Mouse (Mus musculus) limb, embryonic 12.5 days (tissue): ENCODE data around the gene Grn. TPM values are rescaled to one million over a fixed set of nuclear protein-coding genes. Genes with fewer than 3 reads are reported as not detected.
"Not testable (repeated sequence)": the region's sequence is repeated elsewhere in the genome, so short reads cannot be mapped to it uniquely, and the experiment has no call there.

Experiments used
- ATAC-seq: fragments of 200-750 bp; cut with Nextera tagmentation; 2 replicates; pipeline ENCODE4 v1.8.0; 2017; ENCODE audit warnings: low read depth, moderate TSS enrichment; ENCODE audit not compliant: insufficient number of reproducible peaks, insufficient read depth, low FRiP score, low TSS enrichment
- H3K27ac ChIP-seq: fragments of 300-500 bp; sonication (generic); 2 replicates; pipeline ENCODE4 v1.5.1; 2016; ENCODE audit warnings: mild to moderate bottlenecking, moderate library complexity
- H3K27me3 ChIP-seq: fragments of 300-500 bp; sonication (generic); 2 replicates; pipeline ENCODE4 v1.6.1; 2016; ENCODE audit warnings: mild to moderate bottlenecking, moderate library complexity
- H3K36me3 ChIP-seq: fragments of 300-500 bp; sonication (generic); 2 replicates; pipeline ENCODE4 v1.6.1; 2016; ENCODE audit warnings: mild to moderate bottlenecking, moderate library complexity
- H3K4me1 ChIP-seq: fragments of 300-500 bp; sonication (generic); replicated peaks from 2 replicates; pipeline ENCODE4 v1.6.1; 2016
- H3K4me2 ChIP-seq: fragments of 300-500 bp; sonication (generic); 2 replicates; pipeline ENCODE4 v1.6.1; 2016; ENCODE audit warnings: mild to moderate bottlenecking, moderate library complexity
- H3K4me3 ChIP-seq: fragments of 300-500 bp; sonication (generic); replicated peaks from 2 replicates; pipeline ENCODE4 v1.5.1; 2016; ENCODE audit warnings: mild to moderate bottlenecking
- H3K9ac ChIP-seq: fragments of 300-500 bp; sonication (generic); replicated peaks from 2 replicates; pipeline ENCODE4 v1.6.1; 2016; ENCODE audit warnings: mild to moderate bottlenecking, moderate library complexity
- H3K9me3 ChIP-seq: fragments of 300-500 bp; sonication (generic); 2 replicates; pipeline ENCODE4 v1.6.1; 2016; ENCODE audit warnings: mild to moderate bottlenecking, moderate library complexity
- WGBS: fragments of 180-500 bp; shearing (Covaris S2); methylation state at CpG from one replicate; pipeline ENCODE4 v1.1.7; 2016; 5-methylcytosine and 5-hydroxymethylcytosine counted together
- polyA plus RNA-seq: library from polyadenylated mRNA; unstranded; fragments of >200 nt; fragmentation: Nextera tagmentation; extraction: Ambion mirVana; gene quantifications from 2 replicates; pipeline ENCODE4 v1.2.1, GENCODE M21; 2016

The Grn gene
- polyA plus RNA-seq, 1 experiment from 2014 or later = 101 TPM

- WGBS = 92% methylated on average over 3 of the region's 3 CpGs
- H3K4me3 ChIP-seq, H3K36me3 ChIP-seq, H3K9ac ChIP-seq, H3K4me2 ChIP-seq, H3K27me3 ChIP-seq, H3K27ac ChIP-seq, H3K9me3 ChIP-seq, ATAC-seq: not testable (repeated sequence)
- H3K4me1 ChIP-seq = peaks cover 14% of the 10 kb centered on the region
Measured at GRCm38 (mm10) chr11:102410345-102410744, 19.8 kb upstream of the Grn start.

- Histone ChIP-seq H3K9ac (no peak overlapping the region), H3K27ac (no peak overlapping the region), H3K9me3 (no peaks in the 10 kb centered on the region), H3K36me3 (no peaks in the 10 kb centered on the region), H3K4me3 (no peak overlapping the region), H3K4me2 (no peak overlapping the region), H3K27me3 (no peaks in the 10 kb centered on the region), H3K4me1 (peaks cover 7% of the 10 kb centered on the region)
- WGBS = 79% methylated on average over 3 of the region's 3 CpGs
- no peak for ATAC-seq
Measured at GRCm38 (mm10) chr11:102411061-102411460, 19.1 kb upstream of the Grn start.

GRCm38 (mm10) chr11:102411704-102412103, 18.4 kb upstream of the Grn start:
- no peak overlapping the region for H3K27ac ChIP-seq
- no peak overlapping the region for H3K4me2 ChIP-seq
- no peaks in the 10 kb centered on the region for H3K9me3 ChIP-seq
- WGBS = 8% methylated on average over 11 of the region's 11 CpGs
- H3K4me3 ChIP-seq = no peak overlapping the region
- no peaks in the 10 kb centered on the region for H3K36me3 ChIP-seq
- no peaks in the 10 kb centered on the region for H3K27me3 ChIP-seq
- H3K9ac ChIP-seq = no peak overlapping the region
- ATAC-seq = no peak
- peaks cover under 1% of the 10 kb centered on the region for H3K4me1 ChIP-seq

GRCm38 (mm10) chr11:102413059-102413458, 17.1 kb upstream of the Grn start:
- 79% methylated on average over 8 of the region's 8 CpGs for WGBS

GRCm38 (mm10) chr11:102415034-102415802, 14.9 kb upstream of the Grn start:
- Histone ChIP-seq H3K9me3 (peaks cover 5% of the 10 kb centered on the region; the same call in 1 of the 2 replicates), H3K27me3 (no peaks in the 10 kb centered on the region), H3K4me2 (no peak overlapping the region), H3K9ac (no peak overlapping the region), H3K36me3 (no peaks in the 10 kb centered on the region), H3K27ac (no peak overlapping the region), H3K4me3 (no peak overlapping the region), H3K4me1 (no peaks in the 10 kb centered on the region)
- 75% methylated on average over 10 of the region's 10 CpGs for WGBS
- no peak for ATAC-seq

More at GRCm38 (mm10) chr11:102413059-102413458, 17.1 kb upstream of the Grn start:
- no peak for ATAC-seq
- Histone ChIP-seq H3K4me2 (no peak overlapping the region), H3K36me3 (no peaks in the 10 kb centered on the region), H3K27me3 (no peaks in the 10 kb centered on the region), H3K27ac (no peak overlapping the region), H3K4me1 (no peaks in the 10 kb centered on the region; the same call in 1 of the 2 replicates), H3K4me3 (no peak overlapping the region), H3K9me3 (no peaks in the 10 kb centered on the region), H3K9ac (no peak overlapping the region)

DNA sequence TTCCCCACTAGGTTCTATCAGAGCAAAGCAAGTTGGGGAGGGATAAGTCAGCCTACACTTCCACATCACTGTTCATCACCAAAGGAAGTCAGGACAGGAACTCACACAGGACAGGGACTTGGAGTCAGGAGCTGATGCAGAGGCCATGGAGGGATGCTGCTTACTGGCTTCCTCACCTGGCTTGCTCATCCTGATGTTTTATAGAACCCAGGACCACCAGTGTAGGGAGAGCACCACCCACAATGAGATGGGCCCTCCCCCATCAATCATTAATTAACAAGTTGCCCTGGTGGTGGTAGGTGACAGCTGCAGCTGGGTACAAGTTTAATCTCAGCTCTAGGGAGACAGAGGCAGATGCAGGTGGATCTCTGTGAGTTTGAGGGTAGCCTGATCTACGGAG, 13.0 kb upstream of the Grn start:
- Histone ChIP-seq H3K36me3 (no peaks in the 10 kb centered on the region), H3K4me3 (no peak overlapping the region), H3K9ac (no peak overlapping the region), H3K9me3 (peaks cover 5% of the 10 kb centered on the region; the same call in 1 of the 2 replicates), H3K27ac (no peak overlapping the region), H3K27me3 (no peaks in the 10 kb centered on the region), H3K4me2 (no peak overlapping the region), H3K4me1 (no peaks in the 10 kb centered on the region)
- no peak for ATAC-seq
- 83% methylated on average over 1 of the region's 1 CpGs for WGBS

DNA sequence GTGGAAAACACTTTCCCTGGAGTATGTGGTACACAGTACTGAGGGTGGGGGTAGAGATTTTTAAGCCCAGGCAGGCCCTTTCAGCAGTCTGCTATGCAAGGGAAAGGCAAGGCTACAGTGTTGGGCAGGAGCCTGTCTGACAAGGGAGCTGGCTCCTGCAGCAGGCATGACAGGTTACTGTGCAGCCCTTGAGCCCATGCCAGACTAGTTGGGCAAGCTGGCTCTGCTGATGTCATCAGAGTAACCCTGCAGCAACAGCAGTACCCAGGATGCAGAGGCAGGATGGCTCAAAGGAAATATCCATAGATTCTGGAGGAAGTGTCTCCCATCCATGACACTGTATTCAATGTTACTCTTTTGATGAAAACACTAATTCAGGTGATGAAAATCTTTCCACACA, 11.2 kb upstream of the Grn start:
- H3K36me3 ChIP-seq = no peaks in the 10 kb centered on the region
- ATAC-seq = no peak
- peaks cover 5% of the 10 kb centered on the region; the same call in 1 of the 2 replicates for H3K9me3 ChIP-seq
- H3K4me1 ChIP-seq = no peaks in the 10 kb centered on the region
- no peaks in the 10 kb centered on the region for H3K27me3 ChIP-seq
- H3K27ac ChIP-seq = no peak overlapping the region
- no peak overlapping the region for H3K4me3 ChIP-seq
- H3K9ac ChIP-seq = no peak overlapping the region
- H3K4me2 ChIP-seq = no peak overlapping the region

- ATAC-seq = no peak
- H3K9ac ChIP-seq = no peak overlapping the region
Measured at GRCm38 (mm10) chr11:102421559-102421958, 8.6 kb upstream of the Grn start.

DNA sequence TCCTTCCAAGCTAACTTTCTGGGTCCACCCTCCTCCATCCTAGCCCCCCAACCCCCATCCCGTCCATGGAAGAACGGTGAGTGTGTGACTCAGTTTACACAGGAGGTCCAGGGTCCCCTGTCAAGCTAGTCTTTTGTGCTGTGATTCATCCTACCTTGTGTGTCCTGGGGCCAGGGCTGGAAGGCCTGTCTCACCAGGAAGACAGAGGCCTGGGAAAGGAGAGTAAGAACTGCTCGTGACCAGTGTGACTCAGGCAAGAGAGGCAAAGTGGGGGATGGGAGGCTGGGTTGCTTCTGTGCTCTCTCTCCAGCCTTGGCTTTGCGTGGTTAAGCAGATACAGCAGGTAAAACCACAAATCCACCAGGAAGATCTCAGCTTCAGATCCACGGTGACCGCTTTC, 5.4 kb upstream of the Grn start:
- 76% methylated on average over 6 of the region's 6 CpGs for WGBS
- peaks cover 4% of the 10 kb centered on the region for H3K4me1 ChIP-seq
- peaks cover 2% of the 10 kb centered on the region; the same call in 1 of the 2 replicates for H3K9me3 ChIP-seq
- H3K27ac ChIP-seq = no peak overlapping the region
- no peak for ATAC-seq
- no peak overlapping the region for H3K9ac ChIP-seq
- H3K4me3 ChIP-seq = no peak overlapping the region
- H3K36me3 ChIP-seq = no peaks in the 10 kb centered on the region
- 0 out of 2 replicates have a peak, but pooled peaks cover 3% of the 10 kb centered on the region for H3K27me3 ChIP-seq
- H3K4me2 ChIP-seq = no peak overlapping the region

More at GRCm38 (mm10) chr11:102421559-102421958, 8.6 kb upstream of the Grn start:
- H3K4me1 ChIP-seq = no peaks in the 10 kb centered on the region
- H3K4me3 ChIP-seq = no peak overlapping the region
- peaks cover 5% of the 10 kb centered on the region; the same call in 1 of the 2 replicates for H3K9me3 ChIP-seq
- WGBS = 58% methylated on average over 8 of the region's 8 CpGs
- no peak overlapping the region for H3K4me2 ChIP-seq
- no peak overlapping the region for H3K27ac ChIP-seq
- H3K36me3 ChIP-seq = no peaks in the 10 kb centered on the region
- no peaks in the 10 kb centered on the region for H3K27me3 ChIP-seq

GRCm38 (mm10) chr11:102425555-102426316, 4.4 kb upstream of the Grn start:
- no peak for ATAC-seq
- Histone ChIP-seq H3K27me3 (0 out of 2 replicates have a peak, but pooled peaks cover 3% of the 10 kb centered on the region), H3K27ac (no peak overlapping the region), H3K36me3 (no peaks in the 10 kb centered on the region), H3K4me2 (no peak overlapping the region), H3K4me3 (no peak overlapping the region), H3K4me1 (peaks cover 7% of the 10 kb centered on the region), H3K9ac (no peak overlapping the region), H3K9me3 (no peaks in the 10 kb centered on the region)
- WGBS = 83% methylated on average over 8 of the region's 8 CpGs

DNA sequence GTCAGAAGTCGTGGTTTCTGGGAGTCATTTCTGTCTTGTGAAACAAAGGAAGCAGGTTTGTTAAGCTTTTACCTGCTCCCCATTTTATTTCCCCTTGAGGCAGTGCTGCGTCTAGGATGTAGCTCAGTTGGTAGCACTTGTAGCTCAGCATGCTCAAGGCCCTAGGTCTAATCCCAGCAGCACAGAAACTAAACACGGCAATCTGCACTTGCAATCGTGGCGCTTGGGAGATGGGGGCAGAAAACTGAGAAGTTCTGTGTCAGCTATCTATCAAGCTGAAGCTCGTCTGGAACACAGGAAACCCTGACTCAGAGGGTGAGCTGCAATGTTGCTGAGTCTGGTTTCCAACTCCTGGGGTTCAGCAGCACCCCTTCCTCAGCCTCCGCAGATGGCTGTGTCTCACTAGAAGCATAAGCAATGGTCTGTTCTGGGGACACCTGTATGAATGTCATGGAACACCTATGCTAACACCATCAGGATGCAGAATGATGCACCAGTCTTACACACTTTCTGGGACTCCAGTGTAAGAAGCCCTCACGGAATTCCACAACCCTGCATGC, 1.1 kb upstream of the Grn start:
- peak overlapping the region; percentile 65 for H3K4me3 ChIP-seq
- WGBS = 62% methylated on average over 8 of the region's 8 CpGs

More for the DNA sequence above, 1.1 kb upstream of the Grn start:
- Histone ChIP-seq H3K9me3 (no peaks in the 10 kb centered on the region), H3K36me3 (peaks cover 11% of the 10 kb centered on the region; the same call in 1 of the 2 replicates), H3K9ac (no peak overlapping the region), H3K27ac (no peak overlapping the region), H3K4me1 (peaks cover 23% of the 10 kb centered on the region), H3K4me2 (peak overlapping the region; percentile 88; the same call in 1 of the 2 replicates), H3K27me3 (0 out of 2 replicates have a peak, but pooled peaks cover 3% of the 10 kb centered on the region)
- no peak for ATAC-seq
